9 mouse cellular contexts compared by ENCODE assay signal in the genomic region with DNA sequence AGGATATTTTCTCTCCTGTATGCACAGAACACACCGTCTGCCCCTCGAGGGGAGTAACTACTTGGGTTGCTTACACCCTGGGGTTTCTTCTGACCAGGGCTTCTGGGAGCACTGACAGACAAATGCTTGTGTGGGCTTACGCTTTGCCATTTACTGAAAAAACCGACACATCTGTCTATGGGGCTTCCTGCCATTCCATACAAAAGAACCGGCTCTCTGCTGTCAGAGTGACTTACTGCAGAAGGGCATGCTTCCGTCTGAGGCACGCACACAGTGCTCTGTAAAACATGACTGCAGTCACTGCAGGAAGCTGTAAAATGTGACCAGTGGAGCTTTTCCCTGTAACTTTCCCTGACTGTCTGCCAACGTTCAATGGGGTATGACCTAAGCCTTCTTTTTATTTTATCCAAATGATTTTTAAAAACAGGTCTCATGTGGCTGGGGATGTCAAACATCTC. TPM values are rescaled to one million over a fixed set of nuclear protein-coding genes. Genes with fewer than 3 reads are reported as not detected.
DNase-seq lines count a peak whose midpoint lies in the region; ATAC-seq and TF ChIP-seq lines count a peak whose summit lies in the region.
"Had no signal": no experiment of that assay in that cellular context is flagged by ENCODE, and none has a peak within 500 bp of the region (broad histone marks: within the 10 kb centered on the region; RNA-seq: fewer than 3 reads in every experiment).

No protein-coding gene starts in this region.

- H3K27ac ChIP-seq in heart, embryonic 13.5 days (replicated peaks), result peak overlapping the region; percentile 70
- peak overlapping the region; percentile 72 for H3K27ac ChIP-seq in heart, embryonic 16.5 days (ENCODE audit: low read length)
- no peak overlapping the region for H3K27ac ChIP-seq in gastrocnemius, adult 2 months
- H3K27ac ChIP-seq in forebrain, embryonic 15.5 days (replicated peaks), result no peak overlapping the region
- H3K27ac ChIP-seq: macrophage had no signal

- H3K9ac ChIP-seq in heart, embryonic 13.5 days, result 0 out of 2 replicates have a peak overlapping the region, but pooled peaks have one; percentile 17
- 0 out of 2 replicates have a peak overlapping the region, but pooled peaks have one; percentile 2 for H3K9ac ChIP-seq in heart, embryonic 16.5 days (ENCODE audit: low read length)
- H3K9ac ChIP-seq in forebrain, embryonic 15.5 days (replicated peaks), result no peak overlapping the region

- H3K4me1 ChIP-seq in heart, embryonic 13.5 days, result peaks cover 22% of the 10 kb centered on the region
- H3K4me1 ChIP-seq in heart, embryonic 16.5 days (ENCODE audit: control insufficient read depth, insufficient read depth, low read length), result peaks cover 4% of the 10 kb centered on the region; the same call in 1 of the 2 replicates
- H3K4me1 ChIP-seq in forebrain, embryonic 15.5 days, result 0 out of 2 replicates have a peak, but pooled peaks cover 3% of the 10 kb centered on the region

- H3K9me3 ChIP-seq in heart, embryonic 13.5 days, result no peaks in the 10 kb centered on the region
- H3K9me3 ChIP-seq in heart, embryonic 16.5 days (replicated peaks; ENCODE audit: control insufficient read depth, low read length), result no peaks in the 10 kb centered on the region
- H3K9me3 ChIP-seq in forebrain, embryonic 15.5 days, result no peaks in the 10 kb centered on the region

- H3K4me2 ChIP-seq in heart, embryonic 13.5 days, result no peak overlapping the region
- no peak overlapping the region for H3K4me2 ChIP-seq in heart, embryonic 16.5 days (ENCODE audit: low read depth, low read length)
- no peak overlapping the region for H3K4me2 ChIP-seq in forebrain, embryonic 15.5 days (replicated peaks)

- H3K36me3 ChIP-seq in heart, embryonic 13.5 days, result no peaks in the 10 kb centered on the region
- H3K36me3 ChIP-seq in heart, embryonic 16.5 days (ENCODE audit: control insufficient read depth, insufficient read depth), result no peaks in the 10 kb centered on the region
- no peaks in the 10 kb centered on the region for H3K36me3 ChIP-seq in forebrain, embryonic 15.5 days

- H3K4me3 ChIP-seq in heart, embryonic 13.5 days, result no peak overlapping the region
- no peak overlapping the region for H3K4me3 ChIP-seq in heart, embryonic 16.5 days (ENCODE audit: low read length)
- no peak overlapping the region for H3K4me3 ChIP-seq in gastrocnemius, adult 2 months
- H3K4me3 ChIP-seq in forebrain, embryonic 15.5 days, result no peak overlapping the region

- intact Hi-C loops in gastrocnemius, adult 2 months (cut with DNase I), result loop anchor here (5.0 kb wide), 1 partner anchor 33 kb away; no protein-coding TSS in a partner anchor

- WGBS in heart, embryonic 13.5 days, result 23% methylated on average over 8 of the region's 8 CpGs
- WGBS in heart, embryonic 16.5 days, result 22% methylated on average over 8 of the region's 8 CpGs
- 22% methylated on average over 8 of the region's 8 CpGs for WGBS in forebrain, embryonic 15.5 days

- no peak for DNase-seq in heart, adult 8-10 months (ENCODE audit: low spot score)
- DNase-seq in kidney, postnatal 4 days, result peak; percentile 50 to 69
- peak; percentile 60 for DNase-seq in retina, embryonic 14.5 days (ENCODE audit: low spot score)
- DNase-seq in gastrocnemius, adult 2 months, result no peak

- TF ChIP-seq CTCF in gastrocnemius, adult 2 months (IDR thresholded peaks at IDR 0.05), result no peak

- no peaks in the 10 kb centered on the region for H3K27me3 ChIP-seq in heart, embryonic 13.5 days (replicated peaks)
- no peaks in the 10 kb centered on the region for H3K27me3 ChIP-seq in heart, embryonic 16.5 days (ENCODE audit: control insufficient read depth, insufficient read depth, low read length)
- H3K27me3 ChIP-seq in forebrain, embryonic 15.5 days, result no peaks in the 10 kb centered on the region

- peak; percentile 37; the same call in 1 of the 2 replicates for ATAC-seq in heart, embryonic 13.5 days (ENCODE audit: extremely low read depth, insufficient number of reproducible peaks, low FRiP score, low TSS enrichment)
- peak; percentile 70 for ATAC-seq in heart, embryonic 16.5 days (replicated peaks; ENCODE audit: extremely low read depth, insufficient read depth, low FRiP score)
- ATAC-seq in megakaryocyte, adult 5-6 weeks (ENCODE audit: poor library complexity, severe bottlenecking), result no peak
- no peak for ATAC-seq in forebrain, embryonic 15.5 days (replicated peaks)

RNA-seq across cellular contexts. Expression of a gene that starts 25.4 kb away (rescaled TPM):
- 35.5 and 35.9 TPM in 2 replicates for polyA plus RNA-seq in heart, embryonic 13.5 days (2015; fragmentation: Nextera tagmentation; extraction: Ambion mirVana)
- total RNA-seq in heart, adult 8-10 months (2022), result under 1 TPM; 0.47 to 0.55 (median 0.51) TPM
- polyA plus RNA-seq in heart, embryonic 16.5 days (2015; fragmentation: Nextera tagmentation; extraction: Ambion mirVana), result 28.9 and 30.1 TPM in 2 replicates
- 0.36 and 0.38 TPM in 2 replicates for total RNA-seq in megakaryocyte, adult 5-6 weeks (2015)
- total RNA-seq in megakaryocyte, adult 5-6 weeks (2017), result 0.73 TPM in 1 of 2 replicates, not detected in the other
- total RNA-seq in gastrocnemius, adult 2 months (2021), result under 1 TPM; 0.15 to 0.28 TPM
- 42.4 and 45.2 TPM in 2 replicates for polyA plus RNA-seq in forebrain, embryonic 15.5 days (2015; fragmentation: Nextera tagmentation; extraction: Ambion mirVana)

RNA-seq across cellular contexts. Expression of a gene that starts 39.2 kb away (rescaled TPM):
- 1,696 and 1,855 TPM in 2 replicates for polyA plus RNA-seq in heart, embryonic 13.5 days (2015; fragmentation: Nextera tagmentation; extraction: Ambion mirVana)
- 10 to 100 TPM; 40.0 to 70.3 (median 65.6) TPM for total RNA-seq in heart, adult 8-10 months (2022)
- polyA plus RNA-seq in heart, embryonic 16.5 days (2015; fragmentation: Nextera tagmentation; extraction: Ambion mirVana), result 1,725 and 1,731 TPM in 2 replicates
- not detected in 2 replicates for total RNA-seq in megakaryocyte, adult 5-6 weeks (2015)
- total RNA-seq in megakaryocyte, adult 5-6 weeks (2017), result not detected in 2 replicates
- total RNA-seq in gastrocnemius, adult 2 months (2021), result 10 to 100 TPM; 41.2 to 50.0 TPM
- 32.2 and 34.2 TPM in 2 replicates for polyA plus RNA-seq in forebrain, embryonic 15.5 days (2015; fragmentation: Nextera tagmentation; extraction: Ambion mirVana)
- polyA plus RNA-seq: macrophage had no signal

RNA-seq across cellular contexts. Expression of a gene that starts 43.4 kb away (rescaled TPM):
- polyA plus RNA-seq in heart, embryonic 13.5 days (2015; fragmentation: Nextera tagmentation; extraction: Ambion mirVana), result 4.1 and 5.3 TPM in 2 replicates
- total RNA-seq in heart, adult 8-10 months (2022), result 1 to 10 TPM in 1 of 4 experiments, under 1 TPM in 3; 0.40 to 1.4 (median 0.56) TPM
- 5.8 and 5.9 TPM in 2 replicates for polyA plus RNA-seq in heart, embryonic 16.5 days (2015; fragmentation: Nextera tagmentation; extraction: Ambion mirVana)
- 1.4 and 2.4 TPM in 2 replicates for total RNA-seq in megakaryocyte, adult 5-6 weeks (2015)
- 1.5 and 1.9 TPM in 2 replicates for total RNA-seq in megakaryocyte, adult 5-6 weeks (2017)
- total RNA-seq in gastrocnemius, adult 2 months (2021), result under 1 TPM; 0.73 to 0.79 TPM
- polyA plus RNA-seq in forebrain, embryonic 15.5 days (2015; fragmentation: Nextera tagmentation; extraction: Ambion mirVana), result 11.2 and 12.1 TPM in 2 replicates

RNA-seq across cellular contexts. Expression of a gene that starts 48.6 kb away (rescaled TPM):
- 163 and 172 TPM in 2 replicates for polyA plus RNA-seq in heart, embryonic 13.5 days (2015; fragmentation: Nextera tagmentation; extraction: Ambion mirVana)
- 100 to 1,000 TPM in 2 of 4 experiments, 10 to 100 TPM in 2; 90.3 to 107 (median 102) TPM for total RNA-seq in heart, adult 8-10 months (2022)
- 171 and 173 TPM in 2 replicates for polyA plus RNA-seq in heart, embryonic 16.5 days (2015; fragmentation: Nextera tagmentation; extraction: Ambion mirVana)
- total RNA-seq in megakaryocyte, adult 5-6 weeks (2015), result 356 and 374 TPM in 2 replicates
- total RNA-seq in megakaryocyte, adult 5-6 weeks (2017), result 194 and 199 TPM in 2 replicates
- total RNA-seq in gastrocnemius, adult 2 months (2021), result 10 to 100 TPM; 89.0 to 98.6 TPM
- polyA plus RNA-seq in forebrain, embryonic 15.5 days (2015; fragmentation: Nextera tagmentation; extraction: Ambion mirVana), result 144 and 145 TPM in 2 replicates

Comparison
In these comparisons a context has a peak if more than half of its experiments do, and no peak if none do; other contexts are left out.
1. ATAC-seq: peak in heart, embryonic 13.5 days (single experiment) and heart, embryonic 16.5 days (single experiment); none in megakaryocyte, adult 5-6 weeks (single experiment) and forebrain, embryonic 15.5 days (single experiment).
2. H3K27ac ChIP-seq: peak in heart, embryonic 13.5 days (single experiment) and heart, embryonic 16.5 days (single experiment); none in gastrocnemius, adult 2 months (single experiment) and forebrain, embryonic 15.5 days (single experiment).
3. DNase-seq: peak in kidney, postnatal 4 days (2 of 2) and retina, embryonic 14.5 days (single experiment); none in heart, adult 8-10 months (single experiment) and gastrocnemius, adult 2 months (single experiment).
4. RNA of a gene that starts 39.2 kb away (total RNA-seq): 40.0 to 70.3 TPM in heart, adult 8-10 months and 41.2 to 50.0 TPM in gastrocnemius, adult 2 months; not detected in megakaryocyte, adult 5-6 weeks; every median in the first group is over 10 times any median in the second.